Mouse (Mus musculus): ENCODE data around the gene Prpf18. TPM values are rescaled to one million over a fixed set of nuclear protein-coding genes. Genes with fewer than 3 reads are reported as not detected.
A peak's percentile ranks its signal among the peaks of the same experiment; 100 is the strongest.

The Prpf18 gene
- polyA plus RNA-seq, 1 experiment from 2014 or later, result 33.7 TPM

DNA sequence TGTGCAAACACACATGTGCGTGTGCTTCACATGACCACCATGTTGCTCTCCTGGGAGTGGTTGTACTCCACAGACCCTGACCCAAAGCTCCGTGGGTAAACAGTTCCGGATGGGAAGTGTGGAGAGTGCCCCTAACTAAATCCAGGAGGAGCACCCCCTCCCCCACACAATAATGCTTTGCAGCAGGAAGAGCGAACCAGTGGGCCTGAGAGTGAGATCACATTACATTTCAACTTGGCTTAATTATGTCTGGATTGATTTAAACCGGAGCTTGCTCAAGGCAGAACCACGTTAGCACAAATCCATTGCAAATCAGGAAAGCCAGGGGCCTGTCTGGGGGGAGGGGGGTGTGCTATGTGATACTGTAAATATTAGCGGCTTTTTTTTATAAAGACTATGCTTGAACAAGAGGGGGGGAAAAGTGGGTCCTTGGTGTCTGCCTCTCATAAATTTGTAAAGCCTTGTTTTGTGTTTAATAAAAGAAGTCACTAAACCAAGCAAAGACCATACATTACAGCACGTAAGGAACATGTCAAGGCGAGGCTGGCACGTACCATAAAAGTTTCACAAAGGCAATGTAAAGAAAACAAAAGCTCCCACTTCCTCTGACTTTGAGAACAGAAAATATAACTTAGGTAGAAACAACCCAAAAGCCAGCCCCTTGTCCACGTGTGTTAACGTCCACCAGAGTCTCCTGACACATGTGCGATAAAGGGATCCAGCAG lies 64.1 kb downstream of the Prpf18 start:
- peaks cover 21% of the 10 kb centered on the region for H3K4me1 ChIP-seq
- WGBS (ENCODE audit: insufficient replicate concordance), result 79% methylated on average over 13 of the region's 13 CpGs
- H3K4me3 ChIP-seq, result no peak overlapping the region
- H3K4me2 ChIP-seq, result no peak overlapping the region
- H3K36me3 ChIP-seq, result peaks cover 96% of the 10 kb centered on the region
- no peak overlapping the region for H3K9ac ChIP-seq
- H3K9me3 ChIP-seq (replicated peaks), result no peaks in the 10 kb centered on the region
- ATAC-seq, result no peak
- no peaks in the 10 kb centered on the region for H3K27me3 ChIP-seq (replicated peaks)
- 0 out of 2 replicates have a peak overlapping the region, but pooled peaks have one; percentile 38 for H3K27ac ChIP-seq

DNA sequence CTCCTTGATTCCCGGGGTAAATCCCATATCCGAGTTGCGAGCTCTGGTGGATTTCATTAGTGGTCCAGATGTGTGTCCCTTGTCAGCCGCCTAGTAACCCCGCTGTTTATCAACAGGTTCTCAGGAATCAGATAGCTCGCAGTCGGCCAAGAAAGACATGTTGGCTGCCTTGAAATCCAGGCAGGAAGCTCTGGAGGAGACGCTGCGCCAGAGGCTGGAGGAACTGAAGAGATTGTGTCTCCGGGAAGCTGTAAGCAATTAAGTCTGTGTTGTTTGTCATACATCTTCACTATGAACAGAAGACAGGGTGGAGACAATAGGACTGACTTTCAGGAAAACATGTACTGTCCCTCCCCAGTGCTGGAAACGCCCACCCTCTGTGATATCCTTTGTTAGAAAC lies 65.7 kb downstream of the Prpf18 start:
- no peak overlapping the region for H3K4me3 ChIP-seq
- H3K36me3 ChIP-seq, result peaks cover 96% of the 10 kb centered on the region

DNA sequence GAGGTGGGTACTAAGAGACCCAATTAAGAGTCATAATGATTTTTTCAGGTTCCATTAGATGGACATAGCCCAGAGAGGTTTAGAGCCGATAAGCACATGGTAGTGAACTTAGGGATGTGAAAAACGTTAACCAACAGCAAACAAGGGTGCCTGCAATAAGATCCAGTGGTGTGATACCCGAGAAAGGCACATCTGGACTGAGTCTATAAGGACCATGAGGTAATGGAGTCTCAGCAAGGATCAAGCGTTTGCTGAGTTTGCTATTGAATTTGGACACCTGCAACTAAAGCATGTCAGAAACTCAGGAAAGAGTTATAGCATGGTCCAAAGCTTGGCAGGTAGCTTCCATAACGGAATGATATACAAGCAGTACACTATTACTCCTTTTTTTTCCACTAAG lies 67.7 kb downstream of the Prpf18 start:
- no peak overlapping the region for H3K9ac ChIP-seq
- H3K27me3 ChIP-seq (replicated peaks), result no peaks in the 10 kb centered on the region
- H3K36me3 ChIP-seq, result peaks cover 96% of the 10 kb centered on the region
- H3K4me1 ChIP-seq, result peaks cover 30% of the 10 kb centered on the region
- H3K4me2 ChIP-seq, result no peak overlapping the region
- H3K9me3 ChIP-seq (replicated peaks), result no peaks in the 10 kb centered on the region
- no peak for ATAC-seq
- no peak overlapping the region for H3K27ac ChIP-seq
- H3K4me3 ChIP-seq, result no peak overlapping the region
- 78% methylated on average over 5 of the region's 5 CpGs for WGBS (ENCODE audit: insufficient replicate concordance)

More for the DNA sequence above, 65.7 kb downstream of the Prpf18 start:
- Histone ChIP-seq H3K27me3 (replicated peaks) (no peaks in the 10 kb centered on the region), H3K9ac (no peak overlapping the region), H3K27ac (no peak overlapping the region), H3K4me2 (no peak overlapping the region), H3K4me1 (peaks cover 24% of the 10 kb centered on the region), H3K9me3 (replicated peaks) (no peaks in the 10 kb centered on the region)
- no peak for ATAC-seq
- WGBS (ENCODE audit: insufficient replicate concordance), result 73% methylated on average over 11 of the region's 11 CpGs

DNA sequence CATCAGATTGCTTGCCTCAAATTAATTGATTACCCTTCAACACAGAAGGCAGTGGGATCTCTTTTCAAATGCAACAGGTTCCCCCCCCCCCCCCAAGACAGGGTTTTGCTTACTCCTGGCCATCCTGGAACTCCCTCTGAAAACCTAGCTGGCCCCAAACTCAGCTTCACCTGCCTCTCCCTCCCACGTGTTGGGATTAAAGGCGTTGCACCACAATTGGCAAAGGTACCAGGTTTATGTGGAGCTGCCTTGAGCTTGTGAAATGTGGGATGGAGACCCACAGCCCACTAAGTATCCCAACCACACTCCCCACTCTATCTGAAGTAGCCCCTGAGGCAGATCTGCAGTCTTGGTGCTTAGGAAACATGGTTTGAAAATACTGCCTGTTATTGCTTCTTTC lies 69.0 kb downstream of the Prpf18 start:
- 83% methylated on average over 2 of the region's 2 CpGs for WGBS (ENCODE audit: insufficient replicate concordance)
- Histone ChIP-seq H3K4me1 (peaks cover 30% of the 10 kb centered on the region), H3K9ac (no peak overlapping the region), H3K27me3 (replicated peaks) (no peaks in the 10 kb centered on the region), H3K36me3 (peaks cover 96% of the 10 kb centered on the region), H3K4me2 (no peak overlapping the region), H3K27ac (no peak overlapping the region), H3K9me3 (replicated peaks) (no peaks in the 10 kb centered on the region), H3K4me3 (no peak overlapping the region)
- ATAC-seq, result no peak

DNA sequence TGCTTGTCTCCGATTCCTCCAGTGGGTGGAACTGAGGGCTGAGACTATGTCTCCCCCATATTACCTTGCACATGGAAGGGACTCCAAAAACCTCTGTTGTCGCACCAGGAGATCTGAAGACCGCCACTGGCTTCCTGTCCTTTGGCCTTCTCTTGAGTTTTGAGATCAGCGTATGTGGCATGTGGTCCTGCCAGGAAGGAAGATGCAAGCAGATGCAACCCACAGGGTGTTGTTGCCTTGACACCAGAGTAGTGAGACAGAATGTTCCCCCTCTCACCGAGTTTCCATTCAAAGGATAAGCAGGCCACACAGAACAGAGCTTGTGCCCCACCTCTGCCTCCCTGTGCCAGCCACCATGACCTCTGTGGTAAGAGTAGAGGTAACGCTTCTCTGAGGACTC lies 71.2 kb downstream of the Prpf18 start:
- Histone ChIP-seq H3K36me3 (peaks cover 98% of the 10 kb centered on the region), H3K4me1 (peaks cover 30% of the 10 kb centered on the region), H3K9ac (no peak overlapping the region), H3K4me3 (no peak overlapping the region), H3K27me3 (replicated peaks) (no peaks in the 10 kb centered on the region), H3K9me3 (replicated peaks) (no peaks in the 10 kb centered on the region), H3K4me2 (no peak overlapping the region), H3K27ac (no peak overlapping the region)
- ATAC-seq, result no peak
- WGBS (ENCODE audit: insufficient replicate concordance), result 71% methylated on average over 6 of the region's 6 CpGs

DNA sequence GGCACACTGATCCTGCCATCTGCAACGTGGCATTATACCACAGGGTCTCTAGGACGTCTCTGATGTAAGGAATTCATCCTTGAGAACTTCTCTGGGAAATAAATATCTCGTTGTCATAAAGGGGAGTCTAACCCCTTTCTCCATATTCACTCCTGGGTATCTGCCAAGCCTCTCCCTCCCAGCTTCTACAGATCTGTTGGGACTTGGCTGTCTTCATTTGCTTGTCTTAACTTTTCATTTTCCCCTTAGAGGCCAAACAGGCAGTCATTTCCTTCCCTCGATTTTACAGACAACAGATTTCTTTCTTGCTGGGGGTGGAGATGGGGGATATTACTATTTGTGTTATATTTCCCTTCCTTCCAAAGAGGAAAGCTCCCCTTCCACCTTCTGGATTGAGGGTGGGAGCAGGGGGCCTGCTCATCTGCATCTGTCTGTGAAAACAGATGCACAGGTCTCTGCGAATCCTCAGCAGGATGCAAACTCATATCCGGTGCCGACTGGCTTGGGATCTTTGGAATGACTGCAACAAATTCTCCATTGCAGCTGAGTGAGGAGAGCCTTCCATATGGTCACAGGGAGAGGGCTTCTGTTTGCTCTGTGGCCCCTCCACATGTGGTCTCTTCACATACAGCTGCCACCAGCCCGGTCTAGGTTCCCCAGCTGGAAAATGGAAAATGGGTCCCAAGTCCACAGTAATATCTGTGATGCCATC lies 72.4 kb downstream of the Prpf18 start:
- 82% methylated on average over 8 of the region's 8 CpGs for WGBS (ENCODE audit: insufficient replicate concordance)
- Histone ChIP-seq H3K27ac (no peak overlapping the region), H3K9me3 (replicated peaks) (no peaks in the 10 kb centered on the region)

DNA sequence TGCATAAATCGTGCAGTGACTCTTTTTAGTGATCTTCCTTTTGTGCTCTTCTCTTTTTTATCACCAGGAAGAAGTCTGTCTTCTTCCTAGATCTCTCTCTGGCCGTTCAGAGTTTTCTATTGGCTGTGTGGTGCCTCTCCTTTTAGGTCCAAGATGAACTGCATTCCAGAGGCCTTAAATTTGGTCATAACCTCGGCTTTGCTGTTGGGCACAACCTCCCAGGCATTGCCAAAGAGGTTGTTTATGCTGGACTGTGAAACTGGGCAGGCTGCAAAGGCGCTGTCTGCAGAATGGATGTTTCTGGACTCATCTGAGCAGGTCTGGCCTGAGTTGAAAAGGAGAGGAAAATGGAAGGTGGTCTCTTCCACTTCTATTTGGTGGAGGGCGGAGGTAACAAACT lies 73.6 kb downstream of the Prpf18 start:
- 75% methylated on average over 5 of the region's 5 CpGs for WGBS (ENCODE audit: insufficient replicate concordance)
- Histone ChIP-seq H3K9ac (no peak overlapping the region), H3K4me2 (no peak overlapping the region), H3K27ac (0 out of 2 replicates have a peak overlapping the region, but pooled peaks have one; percentile 10), H3K36me3 (peaks cover 100% of the 10 kb centered on the region), H3K27me3 (replicated peaks) (no peaks in the 10 kb centered on the region), H3K9me3 (replicated peaks) (no peaks in the 10 kb centered on the region), H3K4me1 (peaks cover 42% of the 10 kb centered on the region), H3K4me3 (no peak overlapping the region)
- no peak for ATAC-seq

More for the DNA sequence above, 72.4 kb downstream of the Prpf18 start:
- Histone ChIP-seq H3K4me3 (no peak overlapping the region), H3K27me3 (replicated peaks) (no peaks in the 10 kb centered on the region), H3K4me1 (peaks cover 32% of the 10 kb centered on the region), H3K4me2 (no peak overlapping the region), H3K9ac (no peak overlapping the region), H3K36me3 (peaks cover 99% of the 10 kb centered on the region)
- no peak for ATAC-seq

DNA sequence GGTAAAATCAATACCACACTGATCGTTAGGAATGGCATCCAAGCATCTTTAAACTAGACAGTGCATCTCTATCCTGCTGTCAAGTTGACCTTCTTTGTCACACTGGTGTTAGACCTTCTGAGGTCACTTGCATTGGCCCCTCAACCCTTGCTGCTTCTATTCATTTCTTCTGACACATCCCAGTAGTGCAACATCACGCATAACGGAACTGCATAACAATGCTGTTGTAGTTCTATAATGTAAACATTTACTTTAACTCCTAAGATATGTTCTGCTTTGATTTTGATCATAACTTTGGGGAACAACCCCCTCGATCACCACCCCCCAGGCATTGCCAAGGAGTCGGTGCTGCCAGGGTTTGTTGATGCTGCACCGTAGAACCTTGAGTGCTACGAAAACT lies 75.9 kb downstream of the Prpf18 start:
- Histone ChIP-seq H3K4me3 (no peak overlapping the region), H3K4me2 (no peak overlapping the region), H3K36me3 (peaks cover 100% of the 10 kb centered on the region), H3K27ac (no peak overlapping the region), H3K27me3 (replicated peaks) (no peaks in the 10 kb centered on the region), H3K9ac (no peak overlapping the region), H3K9me3 (replicated peaks) (no peaks in the 10 kb centered on the region), H3K4me1 (peaks cover 52% of the 10 kb centered on the region)
- no peak for ATAC-seq
- 93% methylated on average over 7 of the region's 7 CpGs for WGBS (ENCODE audit: insufficient replicate concordance)

DNA sequence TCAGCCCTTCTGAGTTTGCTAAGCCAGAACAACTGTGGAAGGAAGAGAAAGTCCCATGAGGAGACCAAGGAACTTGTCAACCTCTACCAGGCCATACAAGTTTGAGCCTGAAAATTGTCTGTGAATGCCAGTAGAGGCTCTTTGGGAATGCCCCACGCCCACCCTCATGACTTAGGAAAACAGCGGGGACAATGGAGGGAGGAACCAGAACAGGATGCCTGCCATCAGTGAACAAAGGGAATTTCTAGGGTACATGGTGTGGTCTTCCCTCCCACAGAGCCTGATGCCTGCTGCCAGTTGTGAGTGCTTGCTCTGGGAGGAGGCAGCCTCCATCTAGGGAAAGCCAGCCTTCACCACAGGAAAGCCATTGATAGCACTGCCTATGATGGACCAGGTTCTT lies 76.8 kb downstream of the Prpf18 start:
- no peaks in the 10 kb centered on the region for H3K27me3 ChIP-seq (replicated peaks)
- ATAC-seq, result no peak
- no peak overlapping the region for H3K4me2 ChIP-seq
- H3K9ac ChIP-seq, result no peak overlapping the region
- peaks cover 52% of the 10 kb centered on the region for H3K4me1 ChIP-seq
- WGBS (ENCODE audit: insufficient replicate concordance), result 80% methylated on average over 2 of the region's 2 CpGs
- H3K27ac ChIP-seq, result 0 out of 2 replicates have a peak overlapping the region, but pooled peaks have one; percentile 13
- H3K9me3 ChIP-seq (replicated peaks), result no peaks in the 10 kb centered on the region
- H3K4me3 ChIP-seq, result no peak overlapping the region
- peaks cover 100% of the 10 kb centered on the region for H3K36me3 ChIP-seq

DNA sequence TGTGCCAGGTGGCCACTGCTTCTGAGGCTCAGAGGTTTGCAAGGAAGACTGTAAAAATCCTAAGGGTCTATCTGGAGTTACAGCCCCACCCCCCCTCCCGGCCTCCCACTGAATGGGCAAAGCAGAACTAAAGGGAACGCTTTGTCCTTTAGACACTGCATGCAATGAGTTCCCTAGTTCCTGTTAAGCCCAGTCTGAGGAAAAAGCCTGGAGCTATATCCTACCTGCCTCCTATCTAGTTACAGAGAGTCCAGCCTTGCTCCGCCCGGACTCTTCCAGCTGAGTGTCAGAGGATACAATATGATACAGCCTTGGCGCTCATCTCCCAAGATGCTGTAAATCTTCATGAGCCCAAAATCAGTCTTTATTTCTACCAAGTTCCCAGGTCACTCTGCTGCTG lies 77.7 kb downstream of the Prpf18 start:
- no peaks in the 10 kb centered on the region for H3K27me3 ChIP-seq (replicated peaks)
- peaks cover 100% of the 10 kb centered on the region for H3K36me3 ChIP-seq
- H3K9ac ChIP-seq, result no peak overlapping the region
- no peak for ATAC-seq
- H3K4me1 ChIP-seq, result peaks cover 61% of the 10 kb centered on the region
- peak overlapping the region; percentile 83 for H3K27ac ChIP-seq
- H3K4me3 ChIP-seq, result no peak overlapping the region
- H3K4me2 ChIP-seq, result no peak overlapping the region
- 91% methylated on average over 5 of the region's 5 CpGs for WGBS (ENCODE audit: insufficient replicate concordance)
- no peaks in the 10 kb centered on the region for H3K9me3 ChIP-seq (replicated peaks)

DNA sequence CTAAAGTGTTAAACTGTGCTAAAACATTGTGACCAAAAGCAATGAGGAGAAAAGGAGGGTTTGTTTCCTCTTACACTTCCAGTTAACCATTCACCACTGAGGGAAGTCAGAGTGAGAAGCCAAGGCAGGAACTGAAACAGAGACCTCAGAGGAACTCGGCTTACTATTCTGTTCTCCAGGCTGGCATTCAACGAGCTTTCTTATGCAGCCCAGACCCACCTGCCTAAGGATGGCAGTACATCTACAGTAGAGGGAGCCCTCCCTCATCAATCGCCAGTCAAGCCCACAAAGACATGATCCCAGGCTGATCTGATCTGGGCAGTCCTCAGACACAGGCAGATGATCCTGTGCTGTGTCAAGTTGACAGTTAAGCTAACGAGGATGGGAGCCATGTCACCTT lies 78.5 kb downstream of the Prpf18 start:
- H3K4me2 ChIP-seq, result peak overlapping the region; percentile 58

DNA sequence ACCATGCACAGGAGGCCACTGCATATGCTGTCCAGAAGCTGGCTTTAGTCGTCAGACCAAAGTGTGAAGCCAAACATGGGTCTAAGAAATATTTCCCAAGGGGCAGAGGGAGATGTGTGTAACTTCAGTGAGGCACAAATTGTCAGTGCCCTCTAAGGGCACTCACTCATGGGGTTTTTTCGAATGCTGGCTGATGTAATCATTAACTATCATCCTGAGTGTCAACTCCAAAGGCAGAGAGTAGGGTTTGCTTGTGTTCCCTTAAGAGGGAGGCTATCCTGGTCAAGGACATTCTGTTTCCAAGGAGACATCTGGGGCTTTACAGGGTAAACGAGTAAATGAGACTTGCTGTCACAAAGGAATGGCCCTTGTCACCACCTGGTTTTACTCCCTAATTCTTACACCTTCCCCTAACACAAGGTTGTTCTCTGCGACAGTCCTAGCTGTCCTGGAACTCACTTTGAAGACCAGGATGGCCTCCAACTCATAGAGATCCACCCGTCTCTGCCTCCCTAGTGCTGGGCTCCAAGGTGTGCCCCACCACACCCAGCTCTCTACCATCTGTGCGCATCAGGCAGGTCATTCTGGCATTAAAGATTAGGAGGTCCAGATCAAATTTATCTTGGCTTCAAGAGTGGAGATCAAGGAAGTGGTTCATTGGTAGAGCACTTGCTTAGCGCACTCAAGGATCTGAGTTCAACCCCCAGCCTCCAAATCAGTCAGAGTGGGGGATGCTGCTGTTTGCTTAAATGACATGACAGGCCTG lies 79.2 kb downstream of the Prpf18 start:
- Histone ChIP-seq H3K4me1 (peaks cover 70% of the 10 kb centered on the region), H3K4me3 (peak overlapping the region; percentile 8; the same call in 1 of the 2 replicates), H3K27me3 (replicated peaks) (no peaks in the 10 kb centered on the region), H3K27ac (peak overlapping the region; percentile 83), H3K9ac (peak overlapping the region; percentile 49), H3K9me3 (replicated peaks) (no peaks in the 10 kb centered on the region), H3K4me2 (peak overlapping the region; percentile 58), H3K36me3 (peaks cover 100% of the 10 kb centered on the region)
- ATAC-seq, result peak; percentile 93
- WGBS (ENCODE audit: insufficient replicate concordance), result 55% methylated on average over 7 of the region's 7 CpGs

More for the DNA sequence above, 78.5 kb downstream of the Prpf18 start:
- peaks cover 67% of the 10 kb centered on the region for H3K4me1 ChIP-seq
- H3K9ac ChIP-seq, result peak overlapping the region; percentile 25
- 46% methylated on average over 4 of the region's 4 CpGs for WGBS (ENCODE audit: insufficient replicate concordance)
- H3K9me3 ChIP-seq (replicated peaks), result no peaks in the 10 kb centered on the region
- H3K4me3 ChIP-seq, result no peak overlapping the region
- peak; percentile 13; the same call in 1 of the 2 replicates for ATAC-seq
- peaks cover 100% of the 10 kb centered on the region for H3K36me3 ChIP-seq
- H3K27ac ChIP-seq, result peak overlapping the region; percentile 83
- no peaks in the 10 kb centered on the region for H3K27me3 ChIP-seq (replicated peaks)

All from liver, embryonic 12.5 days (tissue).